Mouse (Mus musculus) neural tube, embryonic 11.5 days (tissue): ENCODE measurements around the gene Dysf. TPM values are rescaled to one million over a fixed set of nuclear protein-coding genes. Genes with fewer than 3 reads are reported as not detected.

Source experiments
- ATAC-seq: fragments of 200-750 bp; cut with Nextera tagmentation; 2 replicates; pipeline ENCODE4 v1.8.0; 2017; ENCODE audit warnings: moderate number of reproducible peaks, mild to moderate bottlenecking, moderate TSS enrichment, moderate library complexity; ENCODE audit not compliant: insufficient read depth, low FRiP score, low TSS enrichment
- DNase-seq: peaks from one replicate; pipeline ENCODE4 v3.0.0-alpha.2; 2015; ENCODE audit warnings: low spot score
- H3K27ac ChIP-seq: fragments of 300-500 bp; sonication (generic); 2 replicates; pipeline ENCODE4 v1.5.1; 2014; ENCODE audit warnings: low read depth, mild to moderate bottlenecking, low read length
- H3K27me3 ChIP-seq: fragments of 300-500 bp; sonication (generic); 2 replicates; pipeline ENCODE4 v1.6.1; 2014; ENCODE audit warnings: mild to moderate bottlenecking, low read length, mixed read lengths; ENCODE audit not compliant: control insufficient read depth, insufficient read depth
- H3K36me3 ChIP-seq: fragments of 300-500 bp; sonication (generic); 2 replicates; pipeline ENCODE4 v1.6.1; 2014; ENCODE audit warnings: mild to moderate bottlenecking, low read length, moderate library complexity, mixed read lengths; ENCODE audit not compliant: control insufficient read depth, insufficient read depth
- H3K4me1 ChIP-seq: fragments of 300-500 bp; sonication (generic); 2 replicates; pipeline ENCODE4 v1.6.1; 2014; ENCODE audit warnings: low read length, mixed read lengths; ENCODE audit not compliant: control insufficient read depth, insufficient read depth
- H3K4me2 ChIP-seq: fragments of 300-500 bp; sonication (generic); 2 replicates; pipeline ENCODE4 v1.6.1; 2014; ENCODE audit warnings: low read depth, mild to moderate bottlenecking, moderate library complexity
- H3K4me3 ChIP-seq: fragments of 300-500 bp; sonication (generic); 2 replicates; pipeline ENCODE4 v1.5.1; 2014; ENCODE audit warnings: low read depth, low read length
- H3K9ac ChIP-seq: fragments of 300-500 bp; sonication (generic); 2 replicates; pipeline ENCODE4 v1.6.1; 2014; ENCODE audit warnings: mild to moderate bottlenecking, low read length
- H3K9me3 ChIP-seq: fragments of 300-500 bp; sonication (generic); 2 replicates; pipeline ENCODE4 v1.6.1; 2016; ENCODE audit warnings: low read length; ENCODE audit not compliant: control insufficient read depth
- WGBS: fragments of 180-500 bp; shearing (Covaris S2); extraction: QIAGEN DNeasy Blood & Tissue Kit; methylation state at CpG from one replicate; pipeline ENCODE4 v1.1.7; 2014; 5-methylcytosine and 5-hydroxymethylcytosine counted together
- polyA plus RNA-seq: library from polyadenylated mRNA; unstranded; fragments of >200 nt; fragmentation: Nextera tagmentation; extraction: Ambion mirVana; gene quantifications from 2 replicates; pipeline ENCODE4 v1.2.1, GENCODE M21; 2014

The Dysf gene
- polyA plus RNA-seq, 1 experiment from 2014 or later, result 6.3 TPM

DNA sequence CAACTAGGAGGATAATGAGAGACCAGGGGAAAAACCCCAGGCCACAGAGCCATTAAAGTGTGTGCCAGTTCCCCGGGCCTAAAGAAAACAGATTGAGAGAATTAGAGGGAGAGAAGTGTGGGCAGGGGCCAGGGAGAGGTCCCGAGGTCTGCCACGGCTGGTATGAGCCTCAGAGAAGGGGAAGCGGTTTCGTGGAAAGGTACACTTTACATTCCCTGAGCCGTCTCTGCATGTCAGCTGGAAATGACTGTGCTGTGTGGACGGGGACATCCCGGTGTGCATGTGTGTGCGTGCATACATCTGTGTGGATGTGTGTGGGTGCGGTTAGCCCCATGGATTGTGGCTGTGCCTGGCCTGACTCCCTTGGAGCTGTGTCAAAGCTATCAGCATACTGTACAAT is 76.4 kb downstream of the Dysf start:
- H3K27me3 ChIP-seq, result no peaks in the 10 kb centered on the region
- DNase-seq (no peak), ATAC-seq (no peak)
- no peaks in the 10 kb centered on the region for H3K9me3 ChIP-seq
- H3K36me3 ChIP-seq, result no peaks in the 10 kb centered on the region
- H3K4me1 ChIP-seq, result no peaks in the 10 kb centered on the region
- no peak overlapping the region for H3K27ac ChIP-seq
- H3K4me2 ChIP-seq, result no peak overlapping the region
- no peak overlapping the region for H3K4me3 ChIP-seq
- WGBS, result 75% methylated on average over 10 of the region's 10 CpGs
- H3K9ac ChIP-seq, result no peak overlapping the region

DNA sequence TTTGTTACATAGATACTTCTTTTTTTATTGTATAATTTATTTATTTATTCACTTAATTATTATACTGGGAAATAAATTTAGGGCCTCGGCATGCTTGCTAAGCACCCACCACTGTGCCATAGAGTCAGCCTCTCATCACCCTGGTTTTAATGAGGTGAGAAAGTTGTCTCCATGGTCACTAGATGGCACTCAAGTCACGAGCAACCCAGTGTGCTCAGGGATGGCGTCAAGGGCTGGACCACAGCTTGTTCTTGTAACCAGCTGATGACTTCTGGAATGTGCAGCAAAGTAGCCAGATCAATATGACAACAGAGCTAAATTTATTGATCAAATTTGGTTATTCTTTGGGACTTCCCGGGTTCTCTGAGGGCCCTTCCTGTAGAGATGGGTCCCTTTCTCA is 85.1 kb downstream of the Dysf start:
- Histone ChIP-seq H3K4me1 (no peaks in the 10 kb centered on the region), H3K36me3 (no peaks in the 10 kb centered on the region), H3K27me3 (no peaks in the 10 kb centered on the region), H3K9ac (no peak overlapping the region), H3K27ac (no peak overlapping the region), H3K4me2 (no peak overlapping the region), H3K4me3 (no peak overlapping the region), H3K9me3 (no peaks in the 10 kb centered on the region)
- DNase-seq (peak; percentile 67), ATAC-seq (peak; percentile 70; the same call in 1 of the 2 replicates)
- WGBS, result 20% methylated on average over 4 of the region's 4 CpGs

DNA sequence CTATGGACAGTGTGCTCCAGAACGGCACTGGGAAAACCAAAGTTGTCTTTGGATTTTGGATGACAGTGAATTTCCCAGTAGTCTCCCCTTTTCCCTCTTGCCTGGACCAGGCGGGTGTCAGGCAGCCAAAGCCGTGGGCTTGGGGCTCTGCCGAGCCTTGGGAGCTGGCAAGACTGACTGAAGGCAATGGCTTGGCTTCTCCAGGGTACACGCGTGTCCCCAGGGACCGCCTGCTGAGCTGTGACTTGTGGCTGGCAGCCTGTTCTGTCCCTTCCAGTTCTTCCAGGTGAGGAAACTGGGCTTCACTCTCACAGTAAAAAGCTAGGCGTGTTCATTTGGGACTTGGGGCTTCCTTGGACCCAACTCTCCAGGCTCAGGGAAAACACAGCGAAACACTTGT is 86.1 kb downstream of the Dysf start:
- WGBS, result 90% methylated on average over 9 of the region's 9 CpGs
- ATAC-seq, result no peak
- H3K9ac ChIP-seq, result no peak overlapping the region

DNA sequence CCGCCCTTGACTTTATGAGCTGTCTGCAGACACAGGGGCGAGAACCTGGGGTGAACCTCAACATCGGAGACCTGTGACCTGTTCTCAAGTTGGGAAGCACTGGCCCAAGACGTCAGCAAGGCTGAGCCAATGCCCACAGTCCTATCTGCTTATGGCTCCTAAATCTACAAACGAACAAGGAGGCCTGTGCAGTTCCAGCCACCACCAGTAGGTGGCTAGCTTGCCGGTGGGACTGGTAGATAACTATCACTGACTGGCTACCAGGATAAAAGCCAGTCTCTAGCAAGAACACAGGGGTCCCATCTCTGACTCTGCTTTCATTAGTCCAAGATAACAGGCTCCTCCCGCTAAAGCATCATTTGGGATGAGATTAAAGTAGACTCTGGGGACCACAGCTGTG is 86.6 kb downstream of the Dysf start:
- H3K9ac ChIP-seq, result no peak overlapping the region
- peak; percentile 86 for DNase-seq
- H3K27ac ChIP-seq, result no peak overlapping the region
- no peak overlapping the region for H3K4me3 ChIP-seq
- no peak for ATAC-seq
- H3K27me3 ChIP-seq, result no peaks in the 10 kb centered on the region
- H3K36me3 ChIP-seq, result no peaks in the 10 kb centered on the region
- no peak overlapping the region for H3K4me2 ChIP-seq
- no peaks in the 10 kb centered on the region for H3K4me1 ChIP-seq
- WGBS, result 25% methylated on average over 7 of the region's 7 CpGs
- no peaks in the 10 kb centered on the region for H3K9me3 ChIP-seq

More for the DNA sequence above, 86.1 kb downstream of the Dysf start:
- Histone ChIP-seq H3K4me1 (no peaks in the 10 kb centered on the region), H3K4me3 (no peak overlapping the region), H3K36me3 (no peaks in the 10 kb centered on the region), H3K27me3 (no peaks in the 10 kb centered on the region), H3K27ac (no peak overlapping the region), H3K4me2 (no peak overlapping the region), H3K9me3 (no peaks in the 10 kb centered on the region)
- no peak for DNase-seq

DNA sequence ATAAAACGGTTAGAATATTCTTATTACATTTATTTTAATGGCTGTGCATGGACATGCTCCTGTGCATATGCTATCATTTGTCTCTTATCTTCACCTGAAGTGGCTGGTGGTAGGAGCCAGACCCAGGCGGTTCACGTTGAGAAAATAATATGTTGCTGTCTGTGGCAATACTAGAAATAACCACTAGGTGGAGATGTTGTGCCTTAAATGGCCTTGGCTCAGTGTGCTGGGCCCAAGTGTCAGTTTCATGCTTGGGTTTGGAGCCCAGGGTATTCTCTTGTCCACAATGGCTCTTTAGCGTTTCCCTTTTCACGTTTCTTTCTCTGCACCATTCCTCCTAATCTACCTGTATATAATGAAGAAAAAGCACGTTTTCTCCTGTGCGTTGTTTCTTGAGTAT is 87.5 kb downstream of the Dysf start:
- H3K27me3 ChIP-seq, result no peaks in the 10 kb centered on the region
- ATAC-seq (peak; percentile 62; the same call in 1 of the 2 replicates), DNase-seq (peak; percentile 65)
- no peak overlapping the region for H3K9ac ChIP-seq
- H3K4me3 ChIP-seq, result no peak overlapping the region
- no peaks in the 10 kb centered on the region for H3K36me3 ChIP-seq
- WGBS, result 12% methylated on average over 7 of the region's 7 CpGs
- H3K4me1 ChIP-seq, result no peaks in the 10 kb centered on the region
- H3K4me2 ChIP-seq, result no peak overlapping the region
- H3K27ac ChIP-seq, result no peak overlapping the region
- H3K9me3 ChIP-seq, result no peaks in the 10 kb centered on the region

DNA sequence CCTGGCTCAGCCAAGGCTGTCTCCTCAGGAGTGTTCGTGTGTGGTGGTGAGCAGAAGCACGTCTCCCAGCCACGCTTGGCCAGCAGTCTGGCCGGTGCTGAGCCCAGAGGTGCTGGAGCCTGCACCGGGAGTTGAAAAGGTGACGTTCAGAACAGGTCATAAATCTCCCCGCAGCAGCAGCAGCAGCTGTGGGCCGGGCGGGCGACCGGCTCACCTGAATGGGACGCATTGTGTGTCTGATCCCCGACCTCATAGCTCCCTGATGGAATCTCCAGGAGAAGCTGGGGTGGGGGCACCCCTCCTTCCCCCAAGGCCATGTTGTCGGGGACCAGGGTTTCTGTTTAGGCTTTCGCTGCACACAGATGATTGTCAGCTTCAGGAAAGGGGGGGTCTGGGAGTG is 93.6 kb downstream of the Dysf start:
- DNase-seq (no peak), ATAC-seq (no peak)
- Histone ChIP-seq H3K9me3 (no peaks in the 10 kb centered on the region), H3K4me3 (no peak overlapping the region), H3K36me3 (no peaks in the 10 kb centered on the region), H3K27ac (no peak overlapping the region), H3K27me3 (0 out of 2 replicates have a peak, but pooled peaks cover 4% of the 10 kb centered on the region), H3K4me1 (peaks cover 21% of the 10 kb centered on the region), H3K9ac (no peak overlapping the region), H3K4me2 (no peak overlapping the region)
- whole genome bisulfite sequencing, result 24% methylated on average over 14 of the region's 15 CpGs

DNA sequence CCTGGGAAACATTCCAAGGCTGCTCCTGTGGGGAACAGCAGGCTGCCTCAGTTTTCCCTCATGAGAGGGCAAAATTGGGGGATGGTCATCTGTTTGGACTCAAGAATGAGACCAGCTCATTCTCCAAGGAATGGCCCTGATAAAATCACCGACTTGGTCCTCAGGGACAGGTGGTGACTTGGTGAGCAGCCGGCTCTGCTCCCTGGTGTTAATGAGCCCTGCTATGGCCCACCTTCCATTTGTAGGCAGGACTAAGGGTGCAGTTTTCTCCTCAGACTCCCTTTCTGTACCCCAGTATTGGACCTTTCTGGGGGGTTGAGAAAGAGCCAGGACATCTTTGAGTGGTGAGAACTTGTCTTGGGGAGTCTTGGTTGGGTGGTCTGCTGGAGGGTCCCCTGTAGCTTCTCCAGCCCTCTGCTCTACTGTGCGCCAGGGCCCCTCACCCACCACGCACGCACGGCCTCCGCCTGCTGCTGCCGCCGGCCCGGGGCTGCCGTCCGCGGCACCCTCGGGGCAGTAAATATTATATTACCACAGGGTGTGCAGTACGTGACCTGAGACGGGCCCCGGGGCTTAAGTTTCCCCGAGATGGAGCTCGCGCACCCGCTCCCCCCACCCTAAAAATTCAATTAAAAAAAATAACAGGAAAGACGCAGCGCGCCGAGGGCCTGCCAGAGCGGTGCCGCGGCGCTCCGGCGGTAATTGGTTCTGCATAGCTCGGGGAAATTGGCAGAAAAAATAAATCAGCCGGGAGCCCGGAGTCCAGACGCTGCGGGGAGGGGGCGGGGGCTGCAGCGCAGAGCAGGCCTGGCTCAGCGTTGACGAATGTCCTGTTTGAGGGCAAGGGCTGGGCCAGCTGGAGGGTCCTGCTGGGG is 97.0 kb downstream of the Dysf start:
- Histone ChIP-seq H3K27ac (peak overlapping the region; percentile 74), H3K36me3 (no peaks in the 10 kb centered on the region), H3K9ac (peak overlapping the region; percentile 19), H3K4me2 (peak overlapping the region; percentile 42), H3K27me3 (0 out of 2 replicates have a peak, but pooled peaks cover 4% of the 10 kb centered on the region), H3K4me1 (peaks cover 21% of the 10 kb centered on the region), H3K4me3 (peak overlapping the region; percentile 22), H3K9me3 (no peaks in the 10 kb centered on the region)
- under 1% methylated on average over 40 of the region's 40 CpGs for WGBS
- DNase-seq (peak; percentile 87), ATAC-seq (peak; percentile 91)

DNA sequence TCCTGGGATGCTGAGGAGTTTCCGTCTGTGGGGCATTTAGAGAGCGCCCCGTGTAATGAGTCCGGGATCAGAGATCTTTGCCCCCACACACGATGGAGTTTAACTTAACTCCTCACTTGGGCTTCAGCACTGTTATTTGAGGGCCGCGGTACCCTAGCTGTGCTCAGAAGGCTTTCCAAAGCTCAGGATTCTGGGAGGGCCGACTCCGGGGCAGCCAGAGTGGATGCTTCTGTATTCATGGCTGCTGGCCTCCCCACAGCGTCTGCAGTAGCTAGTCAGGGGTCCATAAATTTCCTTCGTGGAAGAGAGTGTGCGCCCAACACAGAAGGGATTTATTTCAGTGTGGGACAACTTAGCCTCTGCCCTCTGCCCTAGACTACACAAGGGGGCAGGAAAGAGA is 97.7 kb downstream of the Dysf start:
- Histone ChIP-seq H3K4me1 (peaks cover 21% of the 10 kb centered on the region), H3K4me3 (no peak overlapping the region; the same call in 1 of the 2 replicates), H3K4me2 (peak overlapping the region; percentile 42), H3K9me3 (no peaks in the 10 kb centered on the region), H3K36me3 (no peaks in the 10 kb centered on the region), H3K27ac (peak overlapping the region; percentile 74), H3K27me3 (0 out of 2 replicates have a peak, but pooled peaks cover 4% of the 10 kb centered on the region), H3K9ac (no peak overlapping the region)
- DNase-seq (no peak), ATAC-seq (peak; percentile 42; the same call in 1 of the 2 replicates)
- WGBS, result 5% methylated on average over 12 of the region's 12 CpGs

DNA sequence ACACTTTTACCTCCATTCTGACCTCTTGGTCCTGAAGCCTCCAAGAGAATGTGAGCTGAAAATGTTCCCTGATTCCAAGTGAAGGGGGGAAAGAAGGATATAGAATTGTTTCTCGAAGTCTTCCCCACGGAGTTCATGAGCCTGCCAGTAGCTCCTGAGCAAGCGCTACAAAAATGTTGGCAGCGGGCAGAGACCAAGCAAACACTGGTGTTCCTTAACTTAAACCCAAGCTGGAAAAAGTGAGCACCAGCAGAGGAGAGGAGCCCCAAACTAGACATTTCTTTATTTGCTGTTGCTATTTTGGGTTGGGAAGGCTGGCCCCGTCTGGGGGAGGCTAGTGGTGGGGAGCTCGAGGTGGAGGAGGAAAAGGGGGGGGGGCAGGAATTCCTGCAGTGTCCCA is 102.0 kb downstream of the Dysf start:
- peaks cover 11% of the 10 kb centered on the region for H3K4me1 ChIP-seq
- H3K9ac ChIP-seq, result no peak overlapping the region
- ATAC-seq (no peak), DNase-seq (no peak)
- H3K4me3 ChIP-seq, result no peak overlapping the region
- WGBS, result 84% methylated on average over 6 of the region's 6 CpGs
- no peaks in the 10 kb centered on the region for H3K9me3 ChIP-seq
- H3K36me3 ChIP-seq, result no peaks in the 10 kb centered on the region
- 0 out of 2 replicates have a peak, but pooled peaks cover 3% of the 10 kb centered on the region for H3K27me3 ChIP-seq
- H3K27ac ChIP-seq, result no peak overlapping the region
- H3K4me2 ChIP-seq, result no peak overlapping the region
